Mouse (Mus musculus) midbrain, embryonic 15.5 days (tissue): Measurements from ENCODE around the gene Zbtb20. TPM values are rescaled to one million over a fixed set of nuclear protein-coding genes. Genes with fewer than 3 reads are reported as not detected.

Experiments
- ATAC-seq: fragments of 200-750 bp; cut with Nextera tagmentation; replicated peaks from 2 replicates; pipeline ENCODE4 v1.8.0; 2017; ENCODE audit warnings: moderate TSS enrichment
- H3K27ac ChIP-seq: fragments of 300-500 bp; sonication (generic); 2 replicates; pipeline ENCODE4 v1.5.1; 2015; ENCODE audit warnings: mild to moderate bottlenecking, inconsistent platforms
- H3K27me3 ChIP-seq: fragments of 300-500 bp; sonication (generic); replicated peaks from 2 replicates; pipeline ENCODE4 v1.6.1; 2015; ENCODE audit warnings: inconsistent platforms
- H3K36me3 ChIP-seq: fragments of 300-500 bp; sonication (generic); replicated peaks from 2 replicates; pipeline ENCODE4 v1.6.1; 2015; ENCODE audit warnings: inconsistent platforms
- H3K4me1 ChIP-seq: fragments of 300-500 bp; sonication (generic); 2 replicates; pipeline ENCODE4 v1.6.1; 2015; ENCODE audit warnings: inconsistent platforms
- H3K4me2 ChIP-seq: fragments of 300-500 bp; sonication (generic); 2 replicates; pipeline ENCODE4 v1.6.1; 2015; ENCODE audit warnings: inconsistent platforms, mild to moderate bottlenecking, moderate library complexity
- H3K4me3 ChIP-seq: fragments of 300-500 bp; sonication (generic); 2 replicates; pipeline ENCODE4 v1.5.1; 2015; ENCODE audit warnings: mild to moderate bottlenecking, inconsistent platforms
- H3K9ac ChIP-seq: fragments of 300-500 bp; sonication (generic); 2 replicates; pipeline ENCODE4 v1.6.1; 2015; ENCODE audit warnings: mild to moderate bottlenecking, inconsistent platforms
- H3K9me3 ChIP-seq: fragments of 300-500 bp; sonication (generic); 2 replicates; pipeline ENCODE4 v1.6.1; 2016; ENCODE audit warnings: inconsistent platforms
- WGBS: fragments of 180-500 bp; shearing (Covaris S2); methylation state at CpG from one replicate; pipeline ENCODE4 v1.1.7; 2015; ENCODE audit warnings: mixed read lengths; 5-methylcytosine and 5-hydroxymethylcytosine counted together
- polyA plus RNA-seq: library from polyadenylated mRNA; unstranded; fragments of >200 nt; fragmentation: Nextera tagmentation; extraction: Ambion mirVana; gene quantifications from 2 replicates; pipeline ENCODE4 v1.2.1, GENCODE M21; 2015

Gene Zbtb20
- polyA plus RNA-seq, 1 experiment from 2014 or later = 76.5 TPM

DNA sequence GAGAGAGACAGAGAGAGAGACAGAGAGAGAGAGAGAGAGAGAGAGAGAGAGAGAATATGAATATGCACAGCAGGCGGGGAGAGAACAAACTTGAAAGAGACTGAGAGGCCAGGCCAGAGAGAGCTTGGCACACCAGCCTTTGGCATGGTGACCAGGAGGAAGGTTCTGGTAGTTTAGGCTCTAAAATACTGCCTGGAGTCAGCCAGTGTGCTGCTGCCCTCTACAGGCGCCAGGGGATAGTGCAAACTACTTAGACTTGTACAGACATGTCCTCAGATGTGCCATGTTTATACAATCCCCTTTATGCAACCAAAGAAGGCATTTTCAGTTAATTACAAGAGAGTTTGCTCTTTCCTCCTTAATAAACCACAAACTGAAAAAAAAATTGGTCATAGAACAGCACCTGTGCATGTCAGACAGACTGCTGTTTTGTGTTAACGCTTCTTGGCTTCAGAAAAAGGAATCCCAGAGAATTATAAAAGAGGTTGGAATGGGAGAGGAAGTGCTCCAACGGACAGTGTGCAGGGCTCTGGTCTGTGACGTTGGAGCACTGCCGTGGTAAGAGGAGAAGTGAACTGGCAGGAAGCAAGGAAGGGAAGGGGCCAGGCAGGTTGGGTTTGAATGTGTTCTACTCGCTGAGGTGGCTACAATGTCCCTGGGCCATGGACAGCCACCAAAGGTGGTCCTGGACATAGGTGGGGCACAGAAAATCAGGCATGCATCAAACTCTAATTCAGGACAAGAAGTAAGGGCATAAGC lies 698.5 kb downstream of the Zbtb20 start:
- Histone ChIP-seq H3K36me3 (no peaks in the 10 kb centered on the region), H3K9ac (no peak overlapping the region), H3K4me3 (no peak overlapping the region), H3K27ac (peak overlapping the region; percentile 72), H3K9me3 (no peaks in the 10 kb centered on the region), H3K27me3 (no peaks in the 10 kb centered on the region), H3K4me2 (no peak overlapping the region), H3K4me1 (peaks cover 36% of the 10 kb centered on the region)
- WGBS = 46% methylated on average over 7 of the region's 7 CpGs
- ATAC-seq = peak; percentile 82

DNA sequence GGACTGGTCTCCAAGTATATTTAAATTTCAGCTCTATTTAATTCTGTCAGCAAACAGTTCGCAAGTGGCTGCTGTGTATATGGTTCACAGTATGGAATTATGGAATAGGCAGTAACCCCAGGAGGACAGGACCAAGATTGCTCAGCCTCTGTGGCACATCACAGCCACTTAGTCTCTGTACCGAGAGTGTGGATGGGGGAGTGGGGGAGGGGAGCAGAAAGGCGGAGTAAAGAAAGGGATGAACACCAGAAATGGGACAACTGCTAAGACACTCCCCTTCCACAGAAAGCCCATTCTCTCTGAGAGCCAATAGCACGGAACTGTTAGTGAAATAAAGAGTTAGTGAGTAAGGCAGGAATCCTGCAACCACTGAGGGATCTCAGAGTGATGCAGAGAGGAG lies 699.4 kb downstream of the Zbtb20 start:
- peak overlapping the region; percentile 46 for H3K27ac ChIP-seq
- H3K36me3 ChIP-seq = no peaks in the 10 kb centered on the region
- no peak for ATAC-seq
- no peak overlapping the region for H3K4me2 ChIP-seq
- no peaks in the 10 kb centered on the region for H3K9me3 ChIP-seq
- no peaks in the 10 kb centered on the region for H3K27me3 ChIP-seq
- H3K4me1 ChIP-seq = peaks cover 36% of the 10 kb centered on the region
- WGBS = 21% methylated on average over 4 of the region's 4 CpGs
- no peak overlapping the region for H3K4me3 ChIP-seq
- no peak overlapping the region for H3K9ac ChIP-seq

DNA sequence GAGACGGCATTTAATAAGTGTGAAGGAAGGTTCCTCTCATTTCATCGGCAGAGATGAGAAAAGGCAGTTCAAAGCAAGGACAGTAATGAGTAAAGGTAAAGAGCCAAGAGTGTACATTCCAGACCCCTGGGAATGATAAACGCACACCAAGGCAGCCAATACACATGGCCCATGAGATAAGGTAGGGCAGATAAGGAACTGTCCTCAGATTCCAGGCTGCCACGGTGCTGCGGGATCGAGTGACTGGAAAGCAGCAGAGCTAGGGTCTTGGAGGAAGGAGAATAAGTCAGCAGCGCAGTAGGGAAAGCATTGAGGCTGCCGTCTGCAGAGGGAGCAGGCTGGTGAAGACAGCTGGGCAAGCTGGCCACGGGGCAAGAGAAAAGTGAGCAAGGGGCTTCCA lies 699.8 kb downstream of the Zbtb20 start:
- H3K4me3 ChIP-seq = no peak overlapping the region
- H3K36me3 ChIP-seq = no peaks in the 10 kb centered on the region
- ATAC-seq = no peak
- peak overlapping the region; percentile 46 for H3K27ac ChIP-seq
- no peaks in the 10 kb centered on the region for H3K9me3 ChIP-seq
- H3K9ac ChIP-seq = no peak overlapping the region
- H3K4me2 ChIP-seq = no peak overlapping the region
- WGBS = 33% methylated on average over 9 of the region's 9 CpGs
- no peaks in the 10 kb centered on the region for H3K27me3 ChIP-seq
- peaks cover 36% of the 10 kb centered on the region for H3K4me1 ChIP-seq

DNA sequence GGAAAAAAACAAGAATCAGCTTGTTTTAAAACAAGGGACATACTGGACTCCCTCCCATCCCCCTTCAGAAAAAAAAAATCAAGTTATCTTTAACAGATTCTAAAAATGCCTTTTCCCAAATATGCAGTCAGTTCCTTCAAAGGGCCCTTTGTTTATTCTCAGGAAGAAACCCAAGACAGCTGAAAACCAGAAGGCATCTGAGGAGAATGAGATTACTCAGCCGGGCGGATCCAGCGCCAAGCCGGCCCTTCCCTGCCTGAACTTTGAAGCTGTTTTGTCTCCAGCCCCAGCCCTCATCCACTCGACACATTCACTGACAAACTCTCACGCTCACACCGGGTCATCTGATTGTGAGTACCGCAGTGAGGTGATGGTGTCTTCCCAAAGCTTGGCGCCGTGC lies 701.7 kb downstream of the Zbtb20 start:
- H3K4me2 ChIP-seq = no peak overlapping the region
- ATAC-seq = no peak
- H3K36me3 ChIP-seq = no peaks in the 10 kb centered on the region
- no peak overlapping the region for H3K9ac ChIP-seq
- H3K9me3 ChIP-seq = no peaks in the 10 kb centered on the region
- H3K4me3 ChIP-seq = no peak overlapping the region
- 6% methylated on average over 10 of the region's 10 CpGs for WGBS
- no peaks in the 10 kb centered on the region for H3K27me3 ChIP-seq
- H3K4me1 ChIP-seq = peaks cover 35% of the 10 kb centered on the region
- H3K27ac ChIP-seq = peak overlapping the region; percentile 65

DNA sequence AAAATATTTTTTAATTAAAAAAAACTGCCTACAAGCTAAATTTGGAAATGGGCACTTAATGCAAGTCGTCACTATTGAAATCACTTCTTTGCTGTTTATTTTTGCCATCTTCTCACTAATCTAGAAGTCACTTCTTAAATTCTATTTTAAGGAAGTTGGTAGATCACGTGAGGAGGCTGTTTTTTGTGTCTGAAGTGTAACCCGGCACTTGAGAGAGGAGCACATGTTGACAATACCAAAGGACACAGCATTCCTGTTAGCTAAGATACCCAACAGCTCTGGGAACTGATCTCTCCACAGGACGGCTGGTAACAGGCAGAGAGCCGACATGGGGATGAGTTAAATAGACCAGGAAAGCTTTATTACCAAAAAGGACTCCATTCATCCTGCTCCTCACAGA lies 702.7 kb downstream of the Zbtb20 start:
- 40% methylated on average over 5 of the region's 5 CpGs for WGBS
- Histone ChIP-seq H3K4me2 (no peak overlapping the region), H3K27ac (no peak overlapping the region), H3K4me3 (no peak overlapping the region), H3K9me3 (no peaks in the 10 kb centered on the region), H3K27me3 (no peaks in the 10 kb centered on the region), H3K4me1 (peaks cover 26% of the 10 kb centered on the region), H3K9ac (no peak overlapping the region), H3K36me3 (no peaks in the 10 kb centered on the region)
- no peak for ATAC-seq

DNA sequence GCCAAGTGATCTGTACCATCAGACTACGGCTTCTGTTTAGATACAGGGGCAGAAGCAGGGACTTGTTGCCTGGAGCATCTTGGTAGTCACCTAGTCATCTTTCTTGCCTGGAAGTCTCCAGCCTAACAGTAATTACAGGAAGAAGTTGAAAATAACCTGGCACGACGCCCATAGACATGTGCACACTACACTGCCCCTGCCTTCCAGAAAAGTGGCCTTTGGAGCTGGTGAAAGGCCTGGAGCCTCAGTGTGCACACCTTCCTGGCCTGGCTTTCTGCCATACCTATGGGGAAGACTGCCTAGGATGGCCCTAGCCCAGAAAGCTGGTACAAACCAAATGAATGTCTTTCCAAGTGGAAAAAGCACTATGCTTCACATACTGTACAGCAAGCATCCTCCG lies 703.4 kb downstream of the Zbtb20 start:
- Histone ChIP-seq H3K4me2 (no peak overlapping the region), H3K27me3 (no peaks in the 10 kb centered on the region), H3K4me3 (no peak overlapping the region), H3K9me3 (no peaks in the 10 kb centered on the region), H3K9ac (no peak overlapping the region), H3K4me1 (peaks cover 23% of the 10 kb centered on the region), H3K27ac (no peak overlapping the region), H3K36me3 (no peaks in the 10 kb centered on the region)
- no peak for ATAC-seq
- WGBS = 91% methylated on average over 4 of the region's 4 CpGs

DNA sequence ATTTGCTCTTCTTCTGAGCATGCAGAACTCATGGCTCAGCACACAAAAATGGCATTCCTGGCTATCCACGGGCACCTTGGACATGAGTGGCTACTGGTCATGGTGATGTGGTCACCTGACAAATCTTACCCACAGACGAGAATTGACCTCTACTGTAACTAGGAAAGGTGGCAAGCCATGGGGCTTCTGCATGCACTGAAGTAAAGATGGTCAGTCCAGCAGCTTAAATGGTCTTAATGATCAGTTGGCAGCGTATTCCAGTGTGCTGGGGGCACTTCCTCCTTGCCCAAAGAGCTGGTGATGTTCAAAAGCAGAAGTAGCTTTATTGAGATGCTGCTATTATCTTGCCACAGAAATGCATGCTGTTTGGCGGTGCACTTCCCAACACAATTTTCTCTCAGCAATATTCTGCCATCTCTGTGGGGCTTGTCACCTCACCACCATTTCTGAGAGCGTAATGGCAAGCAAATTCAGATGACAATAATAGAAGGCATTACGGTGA lies 704.7 kb downstream of the Zbtb20 start:
- no peak overlapping the region for H3K4me2 ChIP-seq
- no peaks in the 10 kb centered on the region for H3K27me3 ChIP-seq
- H3K9ac ChIP-seq = no peak overlapping the region
- 95% methylated on average over 6 of the region's 6 CpGs for WGBS
- no peak overlapping the region for H3K27ac ChIP-seq
- H3K36me3 ChIP-seq = no peaks in the 10 kb centered on the region
- ATAC-seq = no peak
- H3K9me3 ChIP-seq = no peaks in the 10 kb centered on the region
- H3K4me3 ChIP-seq = no peak overlapping the region
- peaks cover 10% of the 10 kb centered on the region for H3K4me1 ChIP-seq

DNA sequence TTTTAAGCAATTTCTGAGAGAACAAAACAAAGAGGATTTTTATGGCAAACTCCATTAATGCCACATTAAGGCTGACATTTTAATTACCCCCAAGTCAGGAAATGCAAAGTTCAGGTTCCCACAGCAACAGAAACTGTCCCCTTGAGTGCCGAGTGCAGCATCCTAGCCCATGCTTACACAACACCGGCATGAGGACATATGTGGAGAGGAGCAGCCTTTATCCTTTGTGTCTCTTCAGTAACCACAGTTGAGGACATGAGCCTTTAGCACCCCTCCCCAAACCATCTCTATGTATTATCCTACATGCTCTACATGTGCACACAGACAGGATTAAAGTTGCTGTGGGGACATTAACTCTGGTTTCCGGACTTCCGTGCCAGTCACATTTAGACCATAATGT lies 705.9 kb downstream of the Zbtb20 start:
- H3K4me3 ChIP-seq = no peak overlapping the region
- no peak overlapping the region for H3K4me2 ChIP-seq
- WGBS = 76% methylated on average over 4 of the region's 4 CpGs
- no peaks in the 10 kb centered on the region for H3K36me3 ChIP-seq
- peaks cover 3% of the 10 kb centered on the region; the same call in 1 of the 2 replicates for H3K4me1 ChIP-seq
- no peak overlapping the region for H3K9ac ChIP-seq
- no peak for ATAC-seq
- no peak overlapping the region for H3K27ac ChIP-seq
- H3K27me3 ChIP-seq = no peaks in the 10 kb centered on the region
- H3K9me3 ChIP-seq = no peaks in the 10 kb centered on the region

DNA sequence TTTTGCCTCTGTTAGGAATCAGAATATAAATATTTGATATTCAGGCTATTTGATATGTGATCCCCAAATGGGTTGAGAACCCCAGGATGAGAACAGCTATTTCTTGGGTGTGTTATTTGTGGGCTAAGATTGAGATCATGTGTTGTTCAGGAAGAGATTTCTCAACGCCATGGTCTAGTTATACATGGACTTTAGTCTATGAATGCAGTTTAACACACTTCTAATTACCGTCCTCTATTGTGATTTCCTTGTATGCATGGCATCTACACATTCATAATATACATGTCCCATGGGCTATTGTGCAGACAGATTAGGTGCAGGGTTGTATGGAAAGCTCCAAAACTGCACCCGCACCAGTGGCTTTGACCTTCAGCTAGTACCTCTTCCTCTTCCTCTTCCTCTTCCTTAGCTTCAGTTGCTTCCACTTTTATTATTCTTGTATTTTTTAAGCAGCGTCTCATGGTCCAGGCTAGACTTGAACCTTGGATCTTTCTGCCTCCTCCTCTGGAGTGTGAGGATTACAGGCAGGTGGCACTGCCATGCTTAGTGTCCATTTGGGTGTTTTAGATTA lies 711.3 kb downstream of the Zbtb20 start:
- Histone ChIP-seq H3K9me3 (no peaks in the 10 kb centered on the region), H3K9ac (no peak overlapping the region), H3K4me2 (no peak overlapping the region), H3K36me3 (no peaks in the 10 kb centered on the region), H3K27me3 (no peaks in the 10 kb centered on the region), H3K27ac (no peak overlapping the region), H3K4me1 (0 out of 2 replicates have a peak, but pooled peaks cover 2% of the 10 kb centered on the region), H3K4me3 (no peak overlapping the region)
- 86% methylated on average over 4 of the region's 4 CpGs for WGBS
- ATAC-seq = no peak

DNA sequence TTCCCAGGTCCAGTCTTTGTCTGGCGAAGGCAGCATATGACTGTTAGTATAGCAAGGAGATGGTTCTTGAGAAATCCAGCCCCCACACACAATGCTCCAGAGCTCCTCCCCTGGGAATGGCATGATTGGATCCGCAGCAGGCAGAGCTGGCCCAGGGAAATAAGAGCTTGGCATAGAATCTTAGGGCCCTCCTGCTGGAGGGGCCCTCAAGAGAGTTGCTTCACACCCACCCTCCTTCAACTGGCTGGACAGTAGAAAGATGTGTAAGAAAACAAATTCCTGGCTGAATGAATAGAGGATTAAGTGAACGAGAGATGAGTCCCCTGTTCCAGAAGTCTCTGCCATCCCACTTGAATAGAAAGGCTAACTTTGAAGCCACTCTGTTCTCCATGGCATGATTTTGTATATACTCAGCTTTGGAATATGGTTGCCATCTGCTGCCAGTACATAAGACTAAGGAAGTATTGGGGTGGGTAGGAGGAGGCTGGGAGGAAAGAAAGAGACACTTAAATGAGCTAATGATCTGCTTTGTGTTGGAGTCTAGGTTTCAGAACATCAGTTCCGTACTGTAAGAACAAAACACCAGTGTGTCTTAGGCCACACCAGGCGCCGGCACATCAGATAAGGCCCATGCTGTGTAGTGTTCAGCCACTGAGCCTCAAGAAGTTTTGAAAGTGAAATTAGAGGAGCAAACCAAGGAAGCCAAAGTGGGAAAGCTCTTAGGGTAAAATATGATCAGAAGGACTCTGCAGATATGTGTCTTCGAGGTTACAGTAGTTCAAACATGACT lies 715.2 kb downstream of the Zbtb20 start:
- H3K27me3 ChIP-seq = no peaks in the 10 kb centered on the region
- H3K9ac ChIP-seq = no peak overlapping the region
- H3K4me3 ChIP-seq = no peak overlapping the region
- 71% methylated on average over 7 of the region's 7 CpGs for WGBS
- 0 out of 2 replicates have a peak, but pooled peaks cover 2% of the 10 kb centered on the region for H3K4me1 ChIP-seq
- H3K36me3 ChIP-seq = no peaks in the 10 kb centered on the region
- H3K9me3 ChIP-seq = no peaks in the 10 kb centered on the region
- no peak overlapping the region for H3K4me2 ChIP-seq
- no peak for ATAC-seq
- H3K27ac ChIP-seq = no peak overlapping the region

DNA sequence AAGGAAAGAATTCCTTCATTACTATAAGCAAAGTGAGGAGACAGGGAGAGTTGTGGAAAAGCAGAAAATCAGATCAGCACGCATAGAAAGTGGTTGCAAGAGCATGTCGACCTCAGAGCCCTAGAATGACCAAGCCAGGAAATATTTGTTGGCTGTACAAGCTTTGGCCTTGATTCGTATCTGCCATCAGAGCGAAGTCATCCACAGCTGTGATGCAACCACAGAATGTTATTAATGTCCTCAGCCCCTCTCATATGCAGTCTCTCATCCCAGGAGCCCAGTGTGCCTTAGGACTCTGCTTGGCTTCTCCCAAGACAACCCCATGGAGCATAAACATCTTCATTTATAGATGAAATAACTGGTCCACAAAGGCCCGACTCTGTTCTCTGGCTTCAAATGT lies 716.4 kb downstream of the Zbtb20 start:
- H3K9ac ChIP-seq = no peak overlapping the region
- no peak overlapping the region for H3K27ac ChIP-seq
- WGBS = 72% methylated on average over 5 of the region's 5 CpGs
- H3K4me1 ChIP-seq = 0 out of 2 replicates have a peak, but pooled peaks cover 2% of the 10 kb centered on the region
- H3K4me3 ChIP-seq = no peak overlapping the region
- H3K9me3 ChIP-seq = no peaks in the 10 kb centered on the region
- H3K27me3 ChIP-seq = no peaks in the 10 kb centered on the region
- ATAC-seq = no peak; the same call in 1 of the 2 replicates
- no peaks in the 10 kb centered on the region for H3K36me3 ChIP-seq
- no peak overlapping the region for H3K4me2 ChIP-seq

DNA sequence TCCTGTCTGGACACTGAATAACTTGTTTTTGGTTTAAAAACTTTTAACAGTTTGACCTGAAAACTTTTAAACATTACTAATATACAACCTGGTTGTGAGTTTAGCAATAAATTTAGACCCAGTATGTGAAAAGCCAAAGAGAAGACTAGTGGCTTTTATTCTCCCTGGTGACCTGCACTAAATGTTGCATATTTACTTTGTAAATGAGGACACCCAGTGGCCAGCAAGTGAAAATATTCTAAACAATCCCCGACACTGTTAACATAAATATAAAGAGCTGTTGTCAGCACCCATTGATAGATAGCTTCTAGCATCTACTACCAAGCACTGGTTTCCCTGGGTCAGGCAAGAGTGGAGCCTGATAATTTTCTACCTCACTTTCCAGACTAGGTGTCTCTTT lies 717.1 kb downstream of the Zbtb20 start:
- no peak overlapping the region for H3K27ac ChIP-seq
- H3K36me3 ChIP-seq = no peaks in the 10 kb centered on the region
- WGBS = 18% methylated on average over 1 of the region's 1 CpGs
- H3K9me3 ChIP-seq = no peaks in the 10 kb centered on the region
- no peaks in the 10 kb centered on the region for H3K27me3 ChIP-seq
- no peak overlapping the region for H3K4me2 ChIP-seq
- no peak overlapping the region for H3K4me3 ChIP-seq
- no peak overlapping the region for H3K9ac ChIP-seq
- 0 out of 2 replicates have a peak, but pooled peaks cover 2% of the 10 kb centered on the region for H3K4me1 ChIP-seq
- ATAC-seq = no peak
